Mouse (Mus musculus) heart, postnatal 0 days (tissue): Measurements from ENCODE around the gene Hoxc8. TPM values are rescaled to one million over a fixed set of nuclear protein-coding genes. Genes with fewer than 3 reads are reported as not detected.

ENCODE experiments used
- ATAC-seq: fragments of 200-750 bp; cut with Nextera tagmentation; 2 replicates; pipeline ENCODE4 v1.8.0; 2017; ENCODE audit warnings: low read depth, moderate number of reproducible peaks, moderate library complexity; ENCODE audit not compliant: insufficient read depth
- DNase-seq: peaks from one replicate; pipeline ENCODE4 v3.0.0-alpha.2; 2016; ENCODE audit warnings: low spot score
- H3K27ac ChIP-seq: fragments of 300-500 bp; sonication (generic); 2 replicates; pipeline ENCODE4 v1.5.1; 2014; ENCODE audit warnings: low read depth, mild to moderate bottlenecking
- H3K27me3 ChIP-seq: fragments of 300-500 bp; sonication (generic); 2 replicates; pipeline ENCODE4 v1.6.1; 2014; ENCODE audit warnings: low read length, mixed read lengths; ENCODE audit not compliant: control insufficient read depth, insufficient read depth
- H3K36me3 ChIP-seq: fragments of 300-500 bp; sonication (generic); replicated peaks from 2 replicates; pipeline ENCODE4 v1.6.1; 2014; ENCODE audit warnings: low read length, mixed read lengths; ENCODE audit not compliant: control insufficient read depth, insufficient read depth
- H3K4me1 ChIP-seq: fragments of 300-500 bp; sonication (generic); 2 replicates; pipeline ENCODE4 v1.6.1; 2014; ENCODE audit warnings: antibody characterized with exemption; ENCODE audit not compliant: control insufficient read depth, insufficient read depth
- H3K4me2 ChIP-seq: fragments of 300-500 bp; sonication (generic); 2 replicates; pipeline ENCODE4 v1.6.1; 2014; ENCODE audit warnings: low read depth, mild to moderate bottlenecking, low read length, moderate library complexity
- H3K4me3 ChIP-seq: fragments of 300-500 bp; sonication (generic); 2 replicates; pipeline ENCODE4 v1.5.1; 2014; ENCODE audit warnings: low read depth, low read length
- H3K9ac ChIP-seq: fragments of 300-500 bp; sonication (generic); replicated peaks from 2 replicates; pipeline ENCODE4 v1.6.1; 2014; ENCODE audit warnings: low read depth, low read length, mixed read lengths
- H3K9me3 ChIP-seq: fragments of 300-500 bp; sonication (generic); replicated peaks from 2 replicates; pipeline ENCODE4 v1.6.1; 2016; ENCODE audit warnings: low read length; ENCODE audit not compliant: control insufficient read depth
- CTCF ChIP-seq: IDR thresholded peaks from 2 replicates; pipeline ENCODE4 v1.5.1; 2016; ENCODE audit warnings: antibody characterized with exemption, control low read depth, low read depth
- EP300 ChIP-seq: IDR thresholded peaks from 2 replicates; pipeline ENCODE4 v1.6.1; 2016; ENCODE audit warnings: antibody characterized with exemption, low read depth
- WGBS: fragments of 180-500 bp; shearing (Covaris S2); extraction: QIAGEN DNeasy Blood & Tissue Kit; methylation state at CpG from one replicate; pipeline ENCODE4 v1.1.7; 2014; 5-methylcytosine and 5-hydroxymethylcytosine counted together
- polyA plus RNA-seq: library from polyadenylated mRNA; unstranded; fragments of >200 nt; fragmentation: Nextera tagmentation; extraction: Ambion mirVana; gene quantifications from 2 replicates; pipeline ENCODE4 v1.2.1, GENCODE M21; 2015
- total RNA-seq: library from RNA; depleted of rRNA; stranded (reverse); fragments of >200 nt; gene quantifications from 2 replicates; pipeline ENCODE4 v1.2.3, GENCODE M21; 2014; ENCODE audit warnings: low replicate concordance

The Hoxc8 gene
- total and polyA plus RNA-seq, 2 experiments from 2014 or later = not detected

DNA sequence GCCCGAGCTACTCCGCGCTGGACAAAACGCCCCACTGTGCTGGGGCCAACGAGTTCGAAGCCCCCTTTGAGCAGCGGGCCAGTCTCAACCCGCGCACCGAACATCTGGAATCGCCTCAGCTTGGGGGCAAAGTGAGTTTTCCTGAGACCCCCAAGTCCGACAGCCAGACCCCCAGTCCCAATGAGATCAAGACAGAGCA, 23.2 kb upstream of the Hoxc8 start, which contains the start of gene Hoxc5:
Gene Hoxc5 (plus strand): TSS at position 132 of the 199 bp plus-strand sequence.
- DNase-seq (no peak), ATAC-seq (no peak)
- Histone ChIP-seq H3K9ac (no peak within 1 kb of the TSS), H3K9me3 (no peaks in the 10 kb centered on the region), H3K36me3 (no peaks in the 10 kb centered on the region), H3K4me3 (peak within 1 kb of the TSS; percentile 9), H3K27ac (no peak within 1 kb of the TSS), H3K4me1 (no peaks in the 10 kb centered on the region), H3K27me3 (peaks cover 100% of the 10 kb centered on the region), H3K4me2 (no peak within 1 kb of the TSS)
- 6% methylated on average over 12 of the region's 12 CpGs for WGBS
- TF ChIP-seq EP300 (no peak), CTCF (no peak)

- Histone ChIP-seq H3K4me3 (no peak overlapping the region), H3K4me1 (no peaks in the 10 kb centered on the region), H3K9ac (no peak overlapping the region), H3K27me3 (peaks cover 100% of the 10 kb centered on the region), H3K4me2 (no peak overlapping the region), H3K9me3 (no peaks in the 10 kb centered on the region), H3K27ac (no peak overlapping the region), H3K36me3 (no peaks in the 10 kb centered on the region)
- DNase-seq = no peak
- no peak for TF ChIP-seq EP300
- TF ChIP-seq CTCF = no peak
- no peak for ATAC-seq
- WGBS = 4% methylated on average over 34 of the region's 34 CpGs
These were observed 22.7 kb upstream of the Hoxc8 start for GRCm38 (mm10) chr15:102967511-102968397.

DNA sequence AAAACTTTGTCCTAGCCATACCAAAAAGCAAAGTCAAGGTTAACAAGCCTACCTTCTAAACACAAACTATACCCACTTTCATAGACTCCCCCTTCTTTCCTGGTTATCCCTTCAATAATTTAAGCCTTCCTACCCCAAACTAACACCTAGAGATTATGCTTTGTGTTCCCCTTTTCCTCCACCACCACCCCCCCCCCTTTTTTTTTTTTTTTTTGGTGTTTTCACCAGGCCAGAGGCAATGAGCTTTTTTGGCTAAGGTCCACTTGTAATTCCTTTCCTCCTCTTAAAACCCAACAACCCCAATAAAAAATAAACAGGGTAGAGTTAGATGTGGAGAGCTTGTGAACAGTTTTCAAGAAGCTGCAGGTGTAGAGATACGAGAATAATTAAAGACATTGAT, 21.1 kb upstream of the Hoxc8 start:
- ATAC-seq = no peak
- Histone ChIP-seq H3K27ac (no peak overlapping the region), H3K27me3 (peaks cover 100% of the 10 kb centered on the region), H3K4me3 (no peak overlapping the region), H3K4me2 (no peak overlapping the region), H3K9ac (no peak overlapping the region), H3K9me3 (no peaks in the 10 kb centered on the region), H3K36me3 (no peaks in the 10 kb centered on the region), H3K4me1 (no peaks in the 10 kb centered on the region)
- DNase-seq = no peak
- 23% methylated on average over 1 of the region's 1 CpGs for WGBS
- TF ChIP-seq CTCF = no peak
- no peak for TF ChIP-seq EP300

- H3K27ac ChIP-seq = no peak overlapping the region
- no peak overlapping the region for H3K4me3 ChIP-seq
- ATAC-seq = no peak
- H3K9ac ChIP-seq = no peak overlapping the region
- no peaks in the 10 kb centered on the region for H3K9me3 ChIP-seq
- WGBS = 5% methylated on average over 12 of the region's 12 CpGs
- H3K27me3 ChIP-seq = peaks cover 100% of the 10 kb centered on the region
- no peak overlapping the region for H3K4me2 ChIP-seq
- TF ChIP-seq CTCF = 0 out of 2 replicates have a peak, but pooled peaks have one; percentile 4
- TF ChIP-seq EP300 = no peak
- no peaks in the 10 kb centered on the region for H3K36me3 ChIP-seq
- no peak for DNase-seq
- no peaks in the 10 kb centered on the region for H3K4me1 ChIP-seq
These were observed 19.7 kb upstream of the Hoxc8 start for GRCm38 (mm10) chr15:102970740-102971139.

DNA sequence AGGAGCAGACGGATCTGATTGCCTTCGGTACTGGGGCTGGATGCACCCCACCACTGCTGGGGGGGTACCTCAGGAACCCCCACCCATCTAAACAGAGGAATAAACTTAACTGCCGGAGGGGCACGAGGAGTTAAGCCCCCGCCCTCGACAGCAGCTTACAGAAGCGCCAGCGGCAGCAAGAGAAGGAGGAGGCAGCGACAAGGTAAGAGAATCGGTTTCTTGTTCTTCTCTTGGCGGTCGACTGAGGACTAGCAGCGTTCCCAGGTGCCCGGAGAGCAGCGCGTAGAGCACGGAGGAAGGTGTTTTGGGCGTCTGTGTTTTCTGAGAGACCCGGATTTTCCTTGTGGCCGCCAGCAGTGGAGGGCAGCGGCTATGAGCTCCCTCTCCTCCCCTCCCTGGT, 18.2 kb upstream of the Hoxc8 start:
- ATAC-seq (no peak), DNase-seq (no peak)
- Histone ChIP-seq H3K4me2 (no peak overlapping the region), H3K27me3 (peaks cover 100% of the 10 kb centered on the region), H3K4me3 (no peak overlapping the region), H3K9ac (no peak overlapping the region), H3K27ac (no peak overlapping the region), H3K4me1 (peaks cover 4% of the 10 kb centered on the region; the same call in 1 of the 2 replicates), H3K9me3 (no peaks in the 10 kb centered on the region), H3K36me3 (no peaks in the 10 kb centered on the region)
- TF ChIP-seq CTCF = no peak
- TF ChIP-seq EP300 = no peak
- under 1% methylated on average over 21 of the region's 21 CpGs for WGBS

DNA sequence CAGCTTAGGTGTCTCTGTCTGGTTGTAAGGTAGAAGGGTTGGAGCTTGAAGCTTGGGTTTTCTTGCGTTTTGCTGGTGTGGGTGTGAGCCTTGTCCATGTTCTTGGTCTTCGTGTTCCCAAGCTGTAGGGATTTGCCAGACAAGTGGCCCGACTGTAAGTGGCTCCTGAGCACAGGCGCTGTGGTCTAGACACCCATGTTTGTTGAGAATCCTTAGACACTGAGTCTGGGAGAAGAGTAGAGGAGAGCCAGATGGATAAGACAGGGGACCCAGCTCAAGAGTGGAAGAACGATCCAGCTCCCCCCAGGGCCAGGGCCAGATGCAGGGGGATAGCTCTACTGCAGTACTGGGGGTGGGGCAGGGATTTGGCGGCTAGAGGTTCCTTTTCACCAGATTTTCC, 17.7 kb upstream of the Hoxc8 start:
- no peak overlapping the region for H3K4me2 ChIP-seq
- peaks cover 100% of the 10 kb centered on the region for H3K27me3 ChIP-seq
- no peak for DNase-seq
- no peaks in the 10 kb centered on the region for H3K9me3 ChIP-seq
- H3K27ac ChIP-seq = no peak overlapping the region
- 2% methylated on average over 6 of the region's 6 CpGs for WGBS
- no peak overlapping the region for H3K4me3 ChIP-seq
- H3K36me3 ChIP-seq = no peaks in the 10 kb centered on the region
- ATAC-seq = no peak
- H3K9ac ChIP-seq = no peak overlapping the region
- TF ChIP-seq CTCF = no peak
- TF ChIP-seq EP300 = no peak
- peaks cover 5% of the 10 kb centered on the region; the same call in 1 of the 2 replicates for H3K4me1 ChIP-seq
